Mouse (Mus musculus) heart, postnatal 14 days (tissue): Measurements from ENCODE around the gene Ccdc187. TPM values are rescaled to one million over a fixed set of nuclear protein-coding genes. Genes with fewer than 3 reads are reported as not detected.

ENCODE experiments used
- total RNA-seq, 2 experiments: library from RNA; stranded (reverse); gene quantifications; 2 replicates each; pipeline ENCODE4 v1.2.3; 2021

The Ccdc187 gene
- total RNA-seq, 2 experiments from 2014 or later: 0.10 to 0.17 TPM

Other genes with a start within 250 kb of the Ccdc187 start
- gene Nacc2, start 171.3 kb downstream of the Ccdc187 start, total RNA-seq: 10 to 100 TPM; 16.3 to 19.1 TPM
- not detected for gene Lhx3, start 86.3 kb downstream of the Ccdc187 start, total RNA-seq
- gene Qsox2, start 57.0 kb downstream of the Ccdc187 start, total RNA-seq: 10 to 100 TPM; 13.8 to 16.1 TPM
- 100 to 1,000 TPM; 200 to 237 TPM for gene Gpsm1, start 21.0 kb upstream of the Ccdc187 start, total RNA-seq
- gene Dnlz, start 57.6 kb upstream of the Ccdc187 start, total RNA-seq: 10 to 100 TPM; 15.5 to 16.3 TPM
- gene Card9, start 66.4 kb upstream of the Ccdc187 start, total RNA-seq: 1 to 10 TPM; 1.3 to 1.5 TPM
- gene Snapc4, start 86.1 kb upstream of the Ccdc187 start, total RNA-seq: 10 to 100 TPM; 11.8 to 13.3 TPM
- gene Entr1, start 94.8 kb upstream of the Ccdc187 start, total RNA-seq: 10 to 100 TPM; 55.4 to 58.6 TPM
- gene Pmpca, start 94.8 kb upstream of the Ccdc187 start, total RNA-seq: 100 to 1,000 TPM; 118 to 121 TPM
- gene Inpp5e, start 114.6 kb upstream of the Ccdc187 start, total RNA-seq: 10 to 100 TPM; 15.6 to 15.9 TPM
- gene Sec16a, start 150.7 kb upstream of the Ccdc187 start, total RNA-seq: 10 to 100 TPM; 37.4 to 40.5 TPM
- 10 to 100 TPM; 43.8 to 49.4 TPM for gene Notch1, start 222.1 kb upstream of the Ccdc187 start, total RNA-seq